ENCODE assay signal across 27 mouse cellular contexts in genomic region chrX:129599491-129599890, GRCm38 (mm10).
DNase-seq lines count a peak whose midpoint lies in the region; ATAC-seq and TF ChIP-seq lines count a peak whose summit lies in the region.
"Had no signal": no experiment of that assay in that cellular context is flagged by ENCODE, and none has a peak within 500 bp of the region (broad histone marks: within the 10 kb centered on the region; RNA-seq: fewer than 3 reads in every experiment).

No protein-coding gene starts in this region.

- TF ChIP-seq POLR2A in lung, adult 2 months (IDR thresholded peaks at IDR 0.05; ENCODE audit: borderline replicate concordance, extremely low read depth, low read depth, low read length): no peak

- no peak overlapping the region for H3K27ac ChIP-seq in lung, postnatal 0 days (ENCODE audit: low read length)
- H3K27ac ChIP-seq: heart, adult 2 months; hindbrain, embryonic 13.5 days; midbrain, embryonic 10.5 days; midbrain, embryonic 15.5 days; neural tube, embryonic 15.5 days; stomach, postnatal 0 days had no signal

- no peaks in the 10 kb centered on the region for H3K9me3 ChIP-seq in lung, postnatal 0 days (ENCODE audit: low read length)
- H3K9me3 ChIP-seq: hindbrain, embryonic 13.5 days; midbrain, embryonic 10.5 days; midbrain, embryonic 15.5 days; neural tube, embryonic 15.5 days had no signal

- peak; percentile 47; the same call in 1 of the 2 replicates for ATAC-seq in lung, postnatal 0 days
- ATAC-seq: forebrain, embryonic 14.5 days; intestine, postnatal 0 days; midbrain, embryonic 15.5 days had no signal

- peak; percentile 23; the same call in 1 of the 2 replicates for TF ChIP-seq EP300 in lung, postnatal 0 days (IDR thresholded peaks at IDR 0.05)

- no peak overlapping the region for H3K4me2 ChIP-seq in lung, postnatal 0 days (replicated peaks; ENCODE audit: low read depth, low read length)
- H3K4me2 ChIP-seq: hindbrain, embryonic 13.5 days; midbrain, embryonic 15.5 days; neural tube, embryonic 15.5 days had no signal

- H3K4me1 ChIP-seq in lung, postnatal 0 days (ENCODE audit: insufficient read depth, low read depth, low read length): no peaks in the 10 kb centered on the region
- no peaks in the 10 kb centered on the region for H3K4me1 ChIP-seq in lung, adult 2 months (ENCODE audit: control insufficient read depth, insufficient read depth, low read length)
- H3K4me1 ChIP-seq: hindbrain, embryonic 13.5 days; midbrain, embryonic 10.5 days; midbrain, embryonic 15.5 days; neural tube, embryonic 15.5 days had no signal

- 50% methylated on average over 4 of the region's 4 CpGs for WGBS in lung, postnatal 0 days
- 57% methylated on average over 4 of the region's 4 CpGs for WGBS in lung, adult 2 months

- DNase-seq in heart, adult 8-10 months (ENCODE audit: low spot score): peak; percentile 1
- DNase-seq in heart, postnatal 4 days: no peak
- DNase-seq in lung, postnatal 0 days (ENCODE audit: low spot score): peak; percentile 64
- DNase-seq in lung, adult 2 months: no peak
- DNase-seq in NIH3T3 (ENCODE audit: low read depth): peak; percentile 1
- peak; percentile 5 for DNase-seq in fibroblast of lung, adult 2 months (ENCODE audit: low read depth)
- DNase-seq in kidney, adult 9 months: no peak
- DNase-seq: cerebellum, adult 2 months; cerebellum, postnatal 14 days; gastrocnemius, postnatal 36 days; heart, adult 2 months; heart, postnatal 36 days; kidney, postnatal 14 days; layer of hippocampus, adult 9-11 months; liver; retina, postnatal 1 day; right cerebral cortex, postnatal 14 days; thymus, adult 18-20 months; thymus, postnatal 36 days had no signal

- H3K9ac ChIP-seq in lung, postnatal 0 days (replicated peaks; ENCODE audit: low read depth): no peak overlapping the region
- H3K9ac ChIP-seq: hindbrain, embryonic 13.5 days; midbrain, embryonic 15.5 days; neural tube, embryonic 15.5 days had no signal

- no peak for TF ChIP-seq CTCF in lung, postnatal 0 days (IDR thresholded peaks at IDR 0.05)
- no peak for TF ChIP-seq CTCF in lung, adult 2 months (IDR thresholded peaks at IDR 0.05; ENCODE audit: insufficient read depth, low read length)

- no peaks in the 10 kb centered on the region for H3K36me3 ChIP-seq in lung, postnatal 0 days (ENCODE audit: insufficient read depth, low read length)
- H3K36me3 ChIP-seq: hindbrain, embryonic 13.5 days; midbrain, embryonic 10.5 days; midbrain, embryonic 15.5 days; neural tube, embryonic 15.5 days had no signal

- H3K4me3 ChIP-seq in lung, postnatal 0 days (ENCODE audit: low read depth, low read length): no peak overlapping the region
- no peak overlapping the region for H3K4me3 ChIP-seq in lung, adult 2 months (replicated peaks; ENCODE audit: extremely low read depth, low read depth, low read length)
- H3K4me3 ChIP-seq: heart, adult 2 months; hindbrain, embryonic 13.5 days; midbrain, embryonic 10.5 days; midbrain, embryonic 15.5 days; neural tube, embryonic 15.5 days had no signal

- no peaks in the 10 kb centered on the region for H3K27me3 ChIP-seq in lung, postnatal 0 days (replicated peaks; ENCODE audit: insufficient read depth, low read length)
- H3K27me3 ChIP-seq: CH12.LX; hindbrain, embryonic 13.5 days; midbrain, embryonic 15.5 days; neural tube, embryonic 15.5 days had no signal

Comparison
In these comparisons a context has a peak if more than half of its experiments do, and no peak if none do; other contexts are left out.
1. DNase-seq: peak in heart, adult 8-10 months (single experiment), lung, postnatal 0 days (single experiment), NIH3T3 (single experiment) and fibroblast of lung, adult 2 months (single experiment); none in heart, postnatal 4 days (single experiment), lung, adult 2 months (single experiment) and kidney, adult 9 months (single experiment).